Mouse (Mus musculus): Measurements from ENCODE around the gene Snx33. TPM values are rescaled to one million over a fixed set of nuclear protein-coding genes. Genes with fewer than 3 reads are reported as not detected.
"Not testable (repeated sequence)": the region's sequence is repeated elsewhere in the genome, so short reads cannot be mapped to it uniquely, and the experiment has no call there.

Gene Snx33
- polyA plus RNA-seq, 1 experiment from 2014 or later = 3.0 TPM

DNA sequence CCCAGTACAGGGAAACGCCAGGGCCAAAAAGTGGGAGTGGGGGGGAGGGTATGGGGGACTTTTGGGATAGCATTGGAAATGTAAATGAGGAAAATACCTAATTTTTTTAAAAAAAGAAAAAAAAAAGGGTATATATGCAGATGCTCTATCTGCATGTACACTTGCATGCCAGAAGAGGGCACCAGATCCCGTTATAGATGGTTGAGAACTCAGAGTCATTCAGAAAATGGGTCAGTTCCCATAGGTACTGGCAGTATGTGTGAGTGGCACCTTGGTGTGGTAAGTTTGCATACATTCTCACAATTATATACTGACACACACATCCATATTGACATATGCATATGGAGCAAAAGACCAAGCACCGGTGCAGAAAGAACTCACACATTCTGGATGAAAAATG, 19.3 kb upstream of the Snx33 start:
- WGBS = 32% methylated on average over 3 of the region's 3 CpGs
- peaks cover 13% of the 10 kb centered on the region for H3K4me1 ChIP-seq
- not testable (repeated sequence) for H3K4me2 ChIP-seq

DNA sequence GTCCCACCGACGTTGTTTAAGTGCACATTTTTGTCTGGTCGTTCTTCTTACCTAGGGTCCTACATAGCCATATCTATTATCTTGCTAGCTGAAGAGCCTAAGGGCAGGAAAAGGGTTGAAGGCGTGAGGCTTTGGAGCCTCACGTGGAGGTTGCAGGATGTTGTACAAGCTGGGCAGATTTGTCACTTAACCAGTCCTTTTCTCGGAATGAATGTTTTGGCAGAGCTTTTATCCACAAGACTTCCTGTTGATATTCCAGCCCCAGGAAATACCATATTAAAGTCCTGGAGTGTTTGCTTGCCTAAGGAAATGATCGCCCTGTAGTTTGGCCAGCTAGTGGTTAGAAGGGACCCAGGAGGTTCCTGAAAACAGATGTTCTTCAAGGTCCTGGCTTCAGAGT, 10.2 kb upstream of the Snx33 start:
- Histone ChIP-seq H3K36me3 (replicated peaks) (no peaks in the 10 kb centered on the region), H3K27ac (no peak overlapping the region), H3K4me2 (peak overlapping the region; percentile 90), H3K9ac (peak overlapping the region; percentile 87), H3K4me3 (peak overlapping the region; percentile 97), H3K9me3 (no peaks in the 10 kb centered on the region), H3K27me3 (replicated peaks) (no peaks in the 10 kb centered on the region), H3K4me1 (peaks cover 23% of the 10 kb centered on the region)
- no peak for ATAC-seq (replicated peaks)
- WGBS = 7% methylated on average over 7 of the region's 7 CpGs

More for the DNA sequence above, 19.3 kb upstream of the Snx33 start:
- not testable (repeated sequence) for H3K36me3 ChIP-seq (replicated peaks); H3K4me3 ChIP-seq; ATAC-seq (replicated peaks); H3K9me3 ChIP-seq; H3K27ac ChIP-seq; H3K9ac ChIP-seq; H3K27me3 ChIP-seq (replicated peaks)

DNA sequence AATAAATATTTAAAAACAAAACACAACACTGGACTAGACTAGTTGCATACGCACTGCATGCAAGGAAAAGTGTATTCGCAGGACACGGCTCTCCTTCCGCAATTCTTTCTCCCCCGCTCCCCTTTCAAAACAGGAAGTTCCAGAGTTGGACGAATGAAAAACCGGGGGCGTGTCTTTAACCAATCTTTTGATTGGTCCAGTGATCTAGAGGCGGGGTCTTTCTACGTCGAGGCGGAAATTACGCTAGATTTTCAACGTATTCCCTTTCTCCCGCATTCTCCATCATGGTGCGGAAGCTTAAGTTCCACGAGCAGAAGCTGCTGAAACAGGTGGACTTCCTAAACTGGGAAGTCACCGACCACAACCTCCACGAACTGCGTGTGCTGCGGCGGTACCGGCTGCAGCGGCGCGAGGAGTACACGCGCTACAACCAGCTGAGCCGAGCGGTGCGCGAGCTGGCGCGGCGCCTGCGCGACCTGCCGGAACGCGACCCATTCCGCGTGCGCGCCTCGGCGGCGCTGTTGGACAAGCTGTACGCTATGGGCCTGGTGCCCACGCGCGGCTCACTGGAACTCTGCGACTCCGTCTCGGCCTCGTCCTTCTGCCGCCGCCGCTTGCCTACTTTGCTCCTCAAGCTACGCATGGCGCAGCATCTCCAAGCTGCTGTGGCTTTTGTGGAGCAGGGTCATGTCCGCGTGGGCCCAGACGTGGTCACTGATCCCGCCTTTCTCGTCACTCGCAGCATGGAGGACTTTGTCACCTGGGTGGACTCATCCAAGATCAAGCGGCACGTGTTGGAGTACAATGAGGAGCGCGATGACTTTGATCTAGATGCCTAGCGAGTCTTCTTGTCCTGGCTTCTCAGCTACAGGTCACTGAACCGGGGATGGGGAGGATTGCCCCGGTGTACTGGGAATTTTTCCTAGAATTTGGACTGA, 9.3 kb upstream of the Snx33 start, which contains the start of gene Imp3:
TSS of gene Imp3 (plus strand) at position 253 of the 938 bp plus-strand sequence.
- peak within 1 kb of the TSS; percentile 95 for H3K27ac ChIP-seq
- no peaks in the 10 kb centered on the region for H3K27me3 ChIP-seq (replicated peaks)
- no peaks in the 10 kb centered on the region for H3K36me3 ChIP-seq (replicated peaks)
- H3K9me3 ChIP-seq = no peaks in the 10 kb centered on the region
- ATAC-seq (replicated peaks) = peak; percentile 96
- peak within 1 kb of the TSS; percentile 97 for H3K4me3 ChIP-seq
- peaks cover 23% of the 10 kb centered on the region for H3K4me1 ChIP-seq
- peak within 1 kb of the TSS; percentile 87 for H3K9ac ChIP-seq
- WGBS = under 1% methylated on average over 73 of the region's 73 CpGs
- peak within 1 kb of the TSS; percentile 90 for H3K4me2 ChIP-seq

DNA sequence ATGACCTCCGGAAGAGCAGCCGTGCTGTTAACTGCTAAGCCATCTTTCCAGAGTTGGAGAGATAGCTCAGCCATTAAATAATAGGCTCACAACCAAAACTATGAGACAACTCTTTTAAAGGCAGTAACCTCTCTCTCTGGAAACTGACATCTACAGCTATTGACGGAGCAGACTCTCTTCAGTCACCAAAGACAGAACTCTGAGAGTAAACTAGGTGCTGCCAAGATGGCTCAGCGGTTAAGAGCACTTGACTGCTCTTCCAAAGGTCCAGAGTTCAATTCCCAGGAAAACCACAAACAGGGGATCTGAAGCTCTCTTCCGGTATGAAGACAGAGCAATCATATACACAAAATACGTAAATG, 8.7 kb upstream of the Snx33 start:
- peaks cover 23% of the 10 kb centered on the region for H3K4me1 ChIP-seq
- no peaks in the 10 kb centered on the region for H3K9me3 ChIP-seq
- no peaks in the 10 kb centered on the region for H3K27me3 ChIP-seq (replicated peaks)
- H3K4me2 ChIP-seq = peak overlapping the region; percentile 90
- ATAC-seq (replicated peaks) = no peak; the same call in 1 of the 2 replicates
- H3K36me3 ChIP-seq (replicated peaks) = no peaks in the 10 kb centered on the region
- peak overlapping the region; percentile 39; the same call in 1 of the 2 replicates for H3K9ac ChIP-seq
- H3K4me3 ChIP-seq = peak overlapping the region; percentile 97
- 22% methylated on average over 6 of the region's 6 CpGs for WGBS
- H3K27ac ChIP-seq = peak overlapping the region; percentile 95; the same call in 1 of the 2 replicates

DNA sequence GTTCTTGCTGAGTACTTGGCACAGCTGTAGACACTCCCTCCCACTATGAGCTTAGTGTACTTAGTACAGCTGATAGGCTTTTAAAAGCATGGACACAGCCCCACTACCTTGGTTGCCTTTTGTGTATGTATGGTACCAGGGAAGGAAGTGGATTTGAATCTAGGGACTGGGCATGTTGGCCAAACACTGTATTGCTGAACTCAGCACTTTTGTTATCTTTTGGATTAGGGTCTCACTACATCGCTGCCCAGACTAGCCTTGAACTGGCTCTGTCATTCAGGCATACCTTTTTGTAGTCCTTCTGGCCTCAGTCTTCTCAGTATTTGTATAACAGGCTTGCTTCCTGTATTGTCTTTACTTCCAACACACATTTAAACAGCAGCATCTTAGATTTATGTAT, 2.4 kb upstream of the Snx33 start:
- no peak overlapping the region for H3K27ac ChIP-seq
- no peak overlapping the region for H3K9ac ChIP-seq
- no peak overlapping the region for H3K4me2 ChIP-seq
- H3K4me1 ChIP-seq = peaks cover 19% of the 10 kb centered on the region
- H3K36me3 ChIP-seq (replicated peaks) = no peaks in the 10 kb centered on the region
- 71% methylated on average over 1 of the region's 1 CpGs for WGBS
- no peak for ATAC-seq (replicated peaks)
- no peak overlapping the region for H3K4me3 ChIP-seq
- no peaks in the 10 kb centered on the region for H3K9me3 ChIP-seq
- peaks cover 5% of the 10 kb centered on the region for H3K27me3 ChIP-seq (replicated peaks)

DNA sequence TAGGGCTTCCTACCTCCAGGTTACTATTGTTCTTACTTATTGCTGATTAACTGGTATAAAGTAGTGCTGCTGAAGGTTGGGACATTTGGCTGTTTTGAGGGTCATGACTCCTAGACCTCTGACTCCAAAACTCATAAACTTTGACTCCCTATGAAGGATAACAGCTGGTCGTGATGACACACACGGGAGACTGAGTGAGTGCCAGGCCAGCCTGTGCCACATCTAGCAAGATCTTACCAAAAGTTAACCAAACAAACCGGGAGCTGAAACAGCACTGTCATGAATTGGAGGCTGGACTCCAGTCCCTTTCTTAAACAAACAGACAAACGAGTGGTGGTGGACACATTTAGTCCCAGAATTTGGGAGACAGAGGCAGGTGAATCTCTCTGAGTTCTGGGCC, 1.3 kb upstream of the Snx33 start:
- no peak overlapping the region for H3K4me3 ChIP-seq
- 73% methylated on average over 4 of the region's 4 CpGs for WGBS
- no peak for ATAC-seq (replicated peaks)
- peaks cover 30% of the 10 kb centered on the region for H3K4me1 ChIP-seq
- no peak overlapping the region for H3K4me2 ChIP-seq
- no peaks in the 10 kb centered on the region for H3K9me3 ChIP-seq
- H3K9ac ChIP-seq = no peak overlapping the region
- no peak overlapping the region for H3K27ac ChIP-seq
- no peaks in the 10 kb centered on the region for H3K36me3 ChIP-seq (replicated peaks)
- H3K27me3 ChIP-seq (replicated peaks) = peaks cover 5% of the 10 kb centered on the region

DNA sequence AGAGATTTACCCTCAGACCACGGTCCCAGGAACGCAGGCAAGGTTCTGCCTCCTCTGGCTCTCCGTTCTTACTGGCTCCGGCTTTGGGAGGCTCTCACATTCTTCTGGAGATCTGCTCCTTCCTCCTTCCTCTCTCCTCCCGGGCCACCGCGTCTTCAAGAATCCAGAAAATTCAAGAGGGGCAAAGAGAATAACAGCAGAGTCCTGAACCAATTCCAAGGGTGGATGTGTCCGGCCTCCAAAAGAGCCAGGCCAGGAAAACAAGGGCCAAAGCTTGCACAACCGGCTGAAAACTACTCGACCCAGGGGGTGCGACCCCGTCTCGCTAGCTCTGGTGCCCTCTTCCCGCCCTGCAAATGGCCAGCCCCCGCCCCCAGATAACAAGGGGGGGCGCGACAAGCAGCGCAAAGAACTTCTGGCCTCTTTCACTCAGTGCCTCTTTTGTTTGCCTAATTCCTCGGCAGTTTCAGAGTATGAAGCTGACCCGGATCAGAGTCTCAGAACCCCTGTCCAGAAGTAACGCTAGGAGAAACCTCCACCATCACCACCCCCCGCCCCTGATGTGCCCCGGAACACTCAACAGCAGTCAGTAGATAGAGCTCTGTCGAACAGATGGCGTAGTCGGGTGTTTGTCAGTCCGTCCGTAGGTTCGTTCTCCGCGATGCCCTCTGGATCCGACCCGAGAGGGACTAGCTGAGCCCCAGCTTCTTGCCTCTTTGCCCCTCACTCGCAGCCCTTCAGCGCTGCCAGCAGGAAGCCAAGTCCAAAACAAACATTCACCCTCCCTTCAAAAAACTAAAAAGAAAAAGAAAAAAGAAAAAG, 769 bp downstream of the Snx33 start:
- peak overlapping the region; percentile 61 for H3K9ac ChIP-seq
- peak overlapping the region; percentile 71 for H3K27ac ChIP-seq
- H3K36me3 ChIP-seq (replicated peaks) = no peaks in the 10 kb centered on the region
- peak overlapping the region; percentile 70 for H3K4me3 ChIP-seq
- under 1% methylated on average over 35 of the region's 35 CpGs for WGBS
- H3K4me2 ChIP-seq = peak overlapping the region; percentile 99
- H3K9me3 ChIP-seq = no peaks in the 10 kb centered on the region
- peak; percentile 38; the same call in 1 of the 2 replicates for ATAC-seq (replicated peaks)
- peaks cover 36% of the 10 kb centered on the region for H3K4me1 ChIP-seq
- peaks cover 5% of the 10 kb centered on the region for H3K27me3 ChIP-seq (replicated peaks)

DNA sequence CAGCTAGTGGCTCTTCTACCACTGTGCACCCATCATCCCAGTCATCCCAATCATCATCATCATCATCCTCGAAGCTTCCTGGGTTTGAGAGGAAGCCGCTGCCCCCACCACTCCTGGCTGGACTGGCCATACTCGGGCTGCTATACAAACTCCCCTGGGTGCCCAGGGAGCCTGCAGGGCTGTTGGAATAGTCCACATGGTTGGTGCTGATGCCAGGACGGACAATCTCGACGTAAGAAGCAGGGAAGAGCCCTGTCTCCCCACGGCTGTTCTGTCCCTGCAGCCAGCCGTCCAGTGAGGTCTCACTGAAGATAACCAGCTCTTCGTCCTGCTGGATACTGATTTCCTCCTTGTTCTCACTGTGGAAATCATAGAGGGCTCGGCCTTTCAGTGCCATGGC, 1.8 kb downstream of the Snx33 start:
- ATAC-seq (replicated peaks) = no peak
- peak overlapping the region; percentile 99 for H3K4me2 ChIP-seq
- no peak overlapping the region for H3K9ac ChIP-seq
- no peak overlapping the region for H3K27ac ChIP-seq
- no peaks in the 10 kb centered on the region for H3K9me3 ChIP-seq
- 90% methylated on average over 10 of the region's 10 CpGs for WGBS
- H3K36me3 ChIP-seq (replicated peaks) = no peaks in the 10 kb centered on the region
- peaks cover 5% of the 10 kb centered on the region for H3K27me3 ChIP-seq (replicated peaks)
- H3K4me3 ChIP-seq = 0 out of 2 replicates have a peak overlapping the region, but pooled peaks have one; percentile 70
- peaks cover 36% of the 10 kb centered on the region for H3K4me1 ChIP-seq

DNA sequence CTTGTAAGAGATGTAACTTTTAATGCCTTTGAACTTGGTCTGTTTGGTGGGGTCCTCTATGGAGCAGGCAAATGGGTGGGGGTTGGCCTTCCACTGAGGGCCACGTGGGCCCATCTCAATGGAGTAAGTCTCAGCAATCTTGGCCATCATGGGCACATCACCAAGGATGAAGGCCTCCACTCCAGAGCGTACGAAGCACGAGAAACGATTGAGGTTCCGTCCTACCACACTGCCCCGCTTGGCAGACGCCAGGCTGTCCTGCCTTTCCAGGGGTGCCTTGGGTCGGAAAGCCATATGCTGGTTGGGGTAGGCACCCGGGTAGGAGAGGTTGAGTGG, 2.2 kb downstream of the Snx33 start:
- H3K9ac ChIP-seq = no peak overlapping the region
- H3K36me3 ChIP-seq (replicated peaks) = no peaks in the 10 kb centered on the region
- peaks cover 5% of the 10 kb centered on the region for H3K27me3 ChIP-seq (replicated peaks)
- H3K4me2 ChIP-seq = peak overlapping the region; percentile 99
- no peak overlapping the region for H3K27ac ChIP-seq
- H3K4me3 ChIP-seq = no peak overlapping the region
- H3K4me1 ChIP-seq = peaks cover 36% of the 10 kb centered on the region
- no peaks in the 10 kb centered on the region for H3K9me3 ChIP-seq
- ATAC-seq (replicated peaks) = no peak
- WGBS = 94% methylated on average over 10 of the region's 10 CpGs

DNA sequence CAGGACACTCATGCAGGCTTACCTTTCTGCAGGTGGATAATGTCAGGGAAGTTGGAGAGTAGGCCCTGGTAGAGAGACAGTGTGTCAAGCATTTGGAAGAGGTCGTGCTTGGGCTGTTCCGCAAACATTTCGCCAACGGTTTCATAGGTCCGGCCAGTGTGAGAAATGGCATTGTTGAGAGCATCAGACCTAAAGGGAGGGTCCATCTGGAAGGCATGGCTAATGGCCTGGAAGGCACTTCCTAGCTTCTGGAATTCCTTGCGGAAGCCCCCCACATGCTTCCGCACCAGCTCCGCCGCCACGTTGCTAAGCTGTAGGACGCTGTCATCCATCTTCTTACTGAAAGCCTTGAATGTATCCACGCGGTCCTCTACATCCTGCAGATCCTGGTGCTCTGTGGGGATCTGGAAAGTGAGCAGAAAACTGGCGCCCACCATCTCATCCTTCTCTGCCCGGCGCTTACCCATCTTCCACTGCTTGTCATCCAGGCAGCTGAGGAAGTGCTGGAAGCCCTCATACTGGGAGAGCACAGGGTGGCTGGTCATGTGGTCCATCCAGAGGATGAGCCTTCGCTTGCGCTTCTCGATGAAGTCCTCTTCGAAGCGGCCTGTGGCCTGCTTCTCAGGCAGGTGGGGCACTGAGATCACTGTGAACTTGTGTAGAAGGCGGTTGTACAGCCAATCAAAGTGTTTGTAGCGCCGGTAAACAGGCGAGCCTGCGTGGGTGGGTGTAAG, 2.7 kb downstream of the Snx33 start:
- H3K27me3 ChIP-seq (replicated peaks) = peaks cover 5% of the 10 kb centered on the region
- no peaks in the 10 kb centered on the region for H3K36me3 ChIP-seq (replicated peaks)
- H3K4me3 ChIP-seq = no peak overlapping the region
- H3K9ac ChIP-seq = no peak overlapping the region
- H3K4me1 ChIP-seq = peaks cover 36% of the 10 kb centered on the region
- H3K27ac ChIP-seq = 0 out of 2 replicates have a peak overlapping the region, but pooled peaks have one; percentile 29
- no peak for ATAC-seq (replicated peaks)
- peak overlapping the region; percentile 36 for H3K4me2 ChIP-seq
- H3K9me3 ChIP-seq = no peaks in the 10 kb centered on the region
- 92% methylated on average over 26 of the region's 26 CpGs for WGBS

DNA sequence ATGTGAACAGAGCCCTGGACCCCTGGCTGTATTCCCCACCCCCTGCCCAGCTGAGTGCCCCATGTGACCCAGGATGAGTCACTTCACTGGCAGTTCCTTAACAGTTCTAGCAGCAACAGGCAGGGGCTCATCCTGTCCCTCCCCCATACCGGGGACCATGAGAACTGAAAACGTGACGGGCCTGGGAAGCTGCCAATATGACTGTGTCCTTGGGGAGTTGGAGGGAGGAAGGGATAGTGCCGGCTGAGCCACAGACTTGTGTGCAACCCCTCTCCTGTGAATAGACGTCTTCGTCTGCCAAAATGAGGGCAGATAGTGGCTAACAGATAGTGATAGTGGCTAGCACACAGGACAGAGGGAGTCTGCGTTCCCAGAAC, 3.5 kb downstream of the Snx33 start:
- Histone ChIP-seq H3K4me3 (peak overlapping the region; percentile 8), H3K9me3 (no peaks in the 10 kb centered on the region), H3K36me3 (replicated peaks) (no peaks in the 10 kb centered on the region), H3K27me3 (replicated peaks) (peaks cover 5% of the 10 kb centered on the region), H3K9ac (no peak overlapping the region), H3K4me1 (peaks cover 36% of the 10 kb centered on the region), H3K27ac (no peak overlapping the region), H3K4me2 (peak overlapping the region; percentile 36)
- 25% methylated on average over 7 of the region's 7 CpGs for WGBS
- 0 out of 2 replicates have a peak, but pooled peaks have one; percentile 44 for ATAC-seq (replicated peaks)

Data from midbrain, embryonic 15.5 days (tissue).